Mouse (Mus musculus): ENCODE measurements around the gene Furin. TPM values are rescaled to one million over a fixed set of nuclear protein-coding genes. Genes with fewer than 3 reads are reported as not detected.
"Not testable (repeated sequence)": the region's sequence is repeated elsewhere in the genome, so short reads cannot be mapped to it uniquely, and the experiment has no call there.

Furin gene
- total RNA-seq, 2 experiments from 2014 or later: 38.8 to 46.2 TPM

GRCm38 (mm10) chr7:80404101-80404894 is 938 bp downstream of the Furin start:
- intact Hi-C loops (cut with DNase I): no loop called here
- DNase-seq (ENCODE audit: low spot score in 2 of 2): no peak

DNA sequence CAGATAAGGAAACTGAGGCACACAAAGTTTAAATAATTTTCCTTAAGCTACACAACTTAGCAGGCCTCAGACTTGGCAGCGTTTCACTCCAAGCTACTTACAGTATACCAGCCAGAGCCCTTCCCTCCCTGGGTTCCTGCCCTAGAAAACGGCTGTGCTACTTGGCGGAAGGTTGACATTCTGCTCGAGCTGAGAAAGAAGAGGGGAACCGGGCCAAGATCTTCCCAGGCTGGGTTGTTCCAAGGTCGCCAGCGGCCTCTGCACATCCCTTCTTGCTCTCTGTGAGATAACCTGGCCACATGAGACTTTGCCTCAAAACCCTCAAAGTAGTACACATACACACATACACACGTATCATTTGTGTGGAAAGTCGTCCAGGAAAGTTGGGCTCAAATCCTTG is 1.7 kb downstream of the Furin start:
- intact Hi-C loops (cut with DNase I): no loop called here
- peak; percentile 64 to 72 for DNase-seq (ENCODE audit: low spot score in 2 of 2)

DNA sequence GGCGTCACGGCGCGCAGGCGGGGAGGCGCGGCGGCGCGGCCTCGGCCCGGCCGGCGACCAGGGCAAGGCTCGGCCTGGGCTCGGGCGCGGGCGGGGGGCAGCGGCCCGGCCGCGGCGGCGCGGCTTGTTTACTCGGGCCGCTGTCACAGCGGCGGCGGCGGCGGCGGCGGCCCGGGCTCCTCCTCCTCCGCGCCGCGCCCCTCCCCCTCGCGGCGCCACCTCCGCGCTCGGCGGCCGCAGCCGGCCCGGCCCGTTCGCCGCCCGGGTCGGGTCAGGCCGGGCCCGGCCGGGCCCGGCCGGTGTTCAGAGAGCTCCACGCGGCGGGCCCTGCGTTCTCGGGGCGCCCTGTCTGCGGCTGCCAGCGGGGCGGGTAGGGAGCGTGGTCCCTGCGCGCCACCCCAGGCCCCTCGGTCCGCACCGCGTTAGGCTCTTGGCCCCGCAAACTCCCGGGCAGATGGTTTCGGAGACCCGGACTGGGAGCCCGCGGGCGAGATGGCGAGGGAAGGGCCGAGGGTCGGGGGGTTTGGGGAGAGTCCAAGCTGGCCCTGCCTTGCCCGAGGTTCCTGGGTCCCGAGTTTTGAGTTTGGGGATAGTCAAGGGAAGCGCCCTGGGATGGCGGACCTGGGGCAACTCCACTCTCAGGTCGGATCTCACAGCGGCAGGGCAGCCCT is 2.5 kb downstream of the Furin start:
- DNase-seq (ENCODE audit: low spot score in 2 of 2): peak in 1 of 2 experiments; percentile 52
- intact Hi-C loops (cut with DNase I): no loop called here

GRCm38 (mm10) chr7:80401860-80402641 is 3.2 kb downstream of the Furin start:
- intact Hi-C loops (cut with DNase I): no loop called here
- no peak for DNase-seq (ENCODE audit: low spot score in 2 of 2)

DNA sequence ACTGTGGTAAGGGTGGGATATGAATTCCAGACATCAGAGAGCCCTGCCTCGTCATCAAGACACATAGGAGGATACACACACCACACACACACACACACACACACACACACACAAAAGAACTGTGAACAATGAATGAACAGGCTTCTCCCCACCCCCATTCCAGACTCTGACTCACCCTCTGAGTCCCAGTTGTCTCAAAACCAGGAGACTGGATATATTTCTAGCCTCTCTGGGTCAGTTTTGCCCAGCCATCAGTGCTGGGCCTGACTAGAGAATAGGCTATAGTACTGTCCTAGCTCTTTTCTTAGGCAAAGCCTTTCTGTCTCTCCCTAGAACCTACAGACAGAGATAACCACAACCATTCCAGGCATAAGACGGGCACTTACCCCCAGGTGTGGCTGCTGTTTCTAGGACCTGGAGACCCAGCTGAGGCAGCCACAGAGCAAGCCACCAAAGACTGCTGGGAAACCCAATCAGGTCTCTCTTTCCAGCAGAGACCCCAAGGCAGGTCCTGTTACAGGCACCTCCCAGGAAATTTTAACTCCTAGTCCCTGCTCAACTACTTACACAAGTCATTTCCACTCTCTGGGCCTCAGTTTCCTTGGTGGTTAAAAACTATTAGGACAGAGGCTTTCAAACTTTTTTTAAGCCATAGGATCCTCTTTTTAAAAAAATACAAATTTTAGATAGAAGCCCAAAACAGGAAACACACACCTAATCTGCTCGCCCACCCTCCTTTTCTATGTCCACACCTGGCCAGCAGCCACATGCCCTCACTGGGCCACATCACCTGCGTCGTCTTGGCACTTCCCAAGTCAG is 4.0 kb downstream of the Furin start:
- intact Hi-C loops (cut with DNase I): no loop called here
- peak; percentile 35 to 71 for DNase-seq (ENCODE audit: low spot score in 2 of 2)

DNA sequence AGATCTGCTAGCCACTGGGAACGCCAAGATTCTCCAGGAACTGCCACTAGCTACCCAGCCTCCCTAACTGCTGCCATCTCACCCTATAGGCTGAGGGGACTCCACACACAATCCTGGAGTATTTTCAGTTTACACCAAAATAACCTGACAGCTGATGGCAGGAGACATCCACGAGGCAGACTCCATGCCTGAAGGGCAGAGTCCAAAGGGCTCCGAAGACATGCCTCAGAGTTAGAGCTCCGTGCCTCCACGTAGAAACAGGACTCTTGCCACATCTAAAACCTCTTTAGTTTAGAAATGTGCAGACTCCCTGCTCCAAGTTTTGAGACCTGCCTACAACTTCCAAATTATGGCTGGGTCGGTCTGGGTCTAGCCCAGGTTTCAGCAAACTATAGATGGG is 4.7 kb downstream of the Furin start:
- intact Hi-C loops (cut with DNase I): no loop called here
- no peak for DNase-seq (ENCODE audit: low spot score in 2 of 2)

- intact Hi-C loops (cut with DNase I): no loop called here
- no peak for DNase-seq (ENCODE audit: low spot score in 2 of 2)
Measured at GRCm38 (mm10) chr7:80400099-80400498, 5.1 kb downstream of the Furin start.

- intact Hi-C loops (cut with DNase I): no loop called here
- DNase-seq (ENCODE audit: low spot score in 2 of 2): no peak
Measured at GRCm38 (mm10) chr7:80398654-80399444, 6.4 kb downstream of the Furin start.

DNA sequence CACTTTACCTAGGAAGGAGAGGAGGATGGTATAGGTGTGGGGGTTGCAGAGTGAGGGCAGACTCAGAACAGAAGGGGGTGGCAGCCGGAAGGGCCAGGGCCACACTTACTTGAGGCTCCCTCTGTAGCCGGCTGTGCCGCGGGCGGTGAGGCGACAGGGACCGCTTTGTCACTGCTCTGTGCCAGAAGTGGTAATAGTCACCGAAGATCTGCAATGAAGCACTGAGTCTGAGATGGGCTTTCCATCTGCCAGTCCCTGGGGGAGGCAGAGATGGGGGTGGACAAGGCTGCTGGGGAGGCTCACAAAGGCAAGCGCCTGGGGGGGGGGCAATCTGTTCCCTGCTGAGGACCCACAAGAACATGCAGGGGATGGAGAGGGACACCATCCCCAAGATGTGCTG is 7.2 kb downstream of the Furin start:
- intact Hi-C loops (cut with DNase I): no loop called here
- peak in 1 of 2 experiments; percentile 28 for DNase-seq (ENCODE audit: low spot score in 2 of 2)

GRCm38 (mm10) chr7:80396427-80396826 is 8.8 kb downstream of the Furin start:
- DNase-seq (ENCODE audit: low spot score in 2 of 2); intact Hi-C loops (cut with DNase I): not testable (repeated sequence)

GRCm38 (mm10) chr7:80394600-80394999 is 10.6 kb downstream of the Furin start:
- intact Hi-C loops (cut with DNase I): no loop called here
- DNase-seq (ENCODE audit: low spot score in 2 of 2): no peak

DNA sequence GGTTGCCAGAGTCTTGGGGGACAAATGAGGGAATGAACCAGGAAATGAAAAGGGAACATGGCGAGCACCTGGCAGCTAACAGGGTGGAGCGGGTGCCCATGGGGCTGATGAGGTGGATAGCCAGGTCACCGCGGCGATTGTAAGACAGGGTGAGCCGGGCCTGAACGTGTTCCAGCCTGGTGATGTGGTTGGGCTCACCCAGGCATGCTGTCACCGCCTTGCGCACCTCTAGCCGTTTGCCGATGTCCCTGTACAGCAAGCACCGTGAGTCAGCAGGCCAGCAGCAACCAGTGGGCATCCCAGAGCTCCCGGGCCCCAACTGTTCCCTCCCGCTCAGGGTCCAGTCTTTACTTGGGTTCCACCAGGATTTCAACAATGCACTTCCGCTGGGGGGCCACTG is 13.1 kb downstream of the Furin start:
- DNase-seq (ENCODE audit: low spot score in 2 of 2): no peak
- intact Hi-C loops (cut with DNase I): no loop called here

GRCm38 (mm10) chr7:80387633-80388543 is 17.3 kb downstream of the Furin start, which contains the start of gene Fes:
TSS of gene Fes (minus strand) at chr7:80387946.
- intact Hi-C loops (cut with DNase I): loop anchor here (5.0 to 10.0 kb wide), 2 partner anchors 307 to 339 kb away; no protein-coding TSS in a partner anchor
- DNase-seq (ENCODE audit: low spot score in 2 of 2): peak in 1 of 2 experiments; percentile 52

- no peak for DNase-seq (ENCODE audit: low spot score in 2 of 2)
- intact Hi-C loops (cut with DNase I): loop anchor here (5.0 to 10.0 kb wide), 2 partner anchors 308 to 340 kb away; no protein-coding TSS in a partner anchor
Measured at GRCm38 (mm10) chr7:80387033-80387632, 18.1 kb downstream of the Furin start.

DNA sequence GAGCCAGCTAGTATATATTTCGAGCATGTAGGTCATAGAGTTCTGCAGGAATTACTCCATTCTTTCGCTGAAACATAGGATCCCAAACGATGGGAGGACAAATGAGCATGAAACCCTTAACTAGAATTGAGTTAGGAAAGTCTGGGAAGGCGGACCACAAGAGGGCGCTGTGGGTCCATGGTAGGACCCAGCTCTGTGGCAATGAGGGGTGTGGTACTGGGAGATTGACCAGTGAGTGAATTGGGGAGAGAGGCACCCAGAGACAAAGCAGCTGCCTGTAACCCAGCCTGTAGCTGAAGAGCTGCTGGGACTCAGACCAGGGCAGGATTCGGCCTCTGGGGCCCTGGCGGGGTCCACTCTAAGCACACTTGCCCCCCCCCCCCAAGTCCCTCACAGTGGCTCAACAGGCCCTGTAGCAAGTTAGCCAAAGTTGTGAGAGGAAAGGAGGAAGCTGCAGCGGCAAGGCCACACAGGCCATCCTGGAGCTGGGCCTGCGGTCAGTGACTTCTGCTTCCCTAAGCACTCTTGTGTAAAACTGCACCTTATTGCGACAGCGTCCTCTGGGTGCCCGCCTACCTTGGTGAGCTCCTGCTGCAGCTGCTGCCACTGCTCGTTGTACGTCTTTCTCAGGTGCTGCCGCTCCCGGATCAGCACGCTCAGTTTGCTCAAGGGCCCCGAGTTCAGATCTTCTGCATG is 18.9 kb downstream of the Furin start:
- DNase-seq (ENCODE audit: low spot score in 2 of 2): peak; percentile 90 to 94
- intact Hi-C loops (cut with DNase I): loop anchor here (1.0 to 10.0 kb wide), 3 partner anchors 198 to 341 kb away; no protein-coding TSS in a partner anchor

DNA sequence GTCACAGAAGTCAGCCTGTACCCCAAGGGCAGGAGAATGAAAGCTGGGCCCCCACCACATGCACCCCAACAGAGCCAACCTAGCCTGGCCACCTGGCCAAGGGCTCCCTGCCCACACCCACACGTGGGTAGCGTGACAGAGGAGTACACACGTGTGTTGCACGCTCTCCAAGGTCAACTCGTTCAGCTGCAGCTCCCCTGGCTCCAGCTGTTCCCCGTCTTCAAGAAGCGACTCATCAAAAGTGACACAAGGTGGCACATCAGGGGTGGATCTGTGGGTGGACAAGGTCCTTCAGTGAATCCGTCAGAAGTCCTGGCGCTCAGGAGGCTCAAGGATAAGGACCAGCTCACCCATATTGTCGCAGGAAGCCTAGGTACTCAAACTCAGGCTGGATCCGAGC is 22.3 kb downstream of the Furin start:
- DNase-seq (ENCODE audit: low spot score in 2 of 2): no peak
- intact Hi-C loops (cut with DNase I): loop anchor here (10.0 kb wide), 1 partner anchor 312 kb away; no protein-coding TSS in a partner anchor
